Mouse (Mus musculus): ENCODE data around the gene Zfp827. TPM values are rescaled to one million over a fixed set of nuclear protein-coding genes. Genes with fewer than 3 reads are reported as not detected.

Zfp827 gene
- polyA plus RNA-seq, 1 experiment = 3.5 TPM

- TF ChIP-seq POLR2A (IDR thresholded peaks at IDR 0.05; ENCODE audit: insufficient read depth, low read length) = no peak
- no peak overlapping the region for H3K27ac ChIP-seq (ENCODE audit: insufficient read depth, low read length)
- H3K27me3 ChIP-seq (ENCODE audit: control insufficient read depth, insufficient read depth, low read length, poor library complexity, severe bottlenecking) = no peaks in the 10 kb centered on the region
- no peaks in the 10 kb centered on the region for H3K36me3 ChIP-seq (ENCODE audit: control insufficient read depth, insufficient read depth, low read length, poor library complexity, severe bottlenecking)
- H3K4me1 ChIP-seq (ENCODE audit: control insufficient read depth, insufficient read depth, low read length) = no peaks in the 10 kb centered on the region
- H3K9me3 ChIP-seq (replicated peaks; ENCODE audit: control insufficient read depth, insufficient read depth, low read length, poor library complexity, severe bottlenecking) = peaks cover 2% of the 10 kb centered on the region; the same call in 1 of the 2 replicates
- H3K4me3 ChIP-seq (ENCODE audit: low read depth, low read length) = no peak overlapping the region
- peak overlapping the region; percentile 99 for H3K9ac ChIP-seq (ENCODE audit: low read depth, poor library complexity, severe bottlenecking)
Measured at GRCm38 (mm10) chr8:79027319-79027718, 918 bp upstream of the Zfp827 start.

- Histone ChIP-seq H3K36me3 (ENCODE audit: control insufficient read depth, insufficient read depth, low read length, poor library complexity, severe bottlenecking) (no peaks in the 10 kb centered on the region), H3K4me3 (ENCODE audit: low read depth, low read length) (peak overlapping the region; percentile 88), H3K27ac (ENCODE audit: insufficient read depth, low read length) (peak overlapping the region; percentile 12), H3K9ac (ENCODE audit: low read depth, poor library complexity, severe bottlenecking) (peak overlapping the region; percentile 99), H3K27me3 (ENCODE audit: control insufficient read depth, insufficient read depth, low read length, poor library complexity, severe bottlenecking) (no peaks in the 10 kb centered on the region), H3K4me1 (ENCODE audit: control insufficient read depth, insufficient read depth, low read length) (no peaks in the 10 kb centered on the region), H3K9me3 (replicated peaks; ENCODE audit: control insufficient read depth, insufficient read depth, low read length, poor library complexity, severe bottlenecking) (peaks cover 2% of the 10 kb centered on the region; the same call in 1 of the 2 replicates)
- TF ChIP-seq CTCF (IDR thresholded peaks at IDR 0.05; ENCODE audit: low read depth, low read length) (no peak), EP300 (IDR thresholded peaks at IDR 0.05; ENCODE audit: insufficient read depth, low read depth, low read length) (no peak), POLR2A (IDR thresholded peaks at IDR 0.05; ENCODE audit: insufficient read depth, low read length) (no peak)
Measured at GRCm38 (mm10) chr8:79028541-79029395, 531 bp downstream of the Zfp827 start.

GRCm38 (mm10) chr8:79029396-79030325 is 1.4 kb downstream of the Zfp827 start:
- Histone ChIP-seq H3K4me1 (ENCODE audit: control insufficient read depth, insufficient read depth, low read length) (no peaks in the 10 kb centered on the region), H3K9me3 (replicated peaks; ENCODE audit: control insufficient read depth, insufficient read depth, low read length, poor library complexity, severe bottlenecking) (no peaks in the 10 kb centered on the region), H3K27ac (ENCODE audit: insufficient read depth, low read length) (peak overlapping the region; percentile 71), H3K27me3 (ENCODE audit: control insufficient read depth, insufficient read depth, low read length, poor library complexity, severe bottlenecking) (no peaks in the 10 kb centered on the region), H3K36me3 (ENCODE audit: control insufficient read depth, insufficient read depth, low read length, poor library complexity, severe bottlenecking) (no peaks in the 10 kb centered on the region), H3K4me3 (ENCODE audit: low read depth, low read length) (peak overlapping the region; percentile 88), H3K9ac (ENCODE audit: low read depth, poor library complexity, severe bottlenecking) (peak overlapping the region; percentile 99)
- TF ChIP-seq CTCF (IDR thresholded peaks at IDR 0.05; ENCODE audit: low read depth, low read length) (no peak), POLR2A (IDR thresholded peaks at IDR 0.05; ENCODE audit: insufficient read depth, low read length) (no peak), EP300 (IDR thresholded peaks at IDR 0.05; ENCODE audit: insufficient read depth, low read depth, low read length) (no peak)

GRCm38 (mm10) chr8:79030326-79031265 is 2.4 kb downstream of the Zfp827 start:
- no peaks in the 10 kb centered on the region for H3K27me3 ChIP-seq (ENCODE audit: control insufficient read depth, insufficient read depth, low read length, poor library complexity, severe bottlenecking)
- TF ChIP-seq EP300 (IDR thresholded peaks at IDR 0.05; ENCODE audit: insufficient read depth, low read depth, low read length) = peak; percentile 88
- TF ChIP-seq CTCF (IDR thresholded peaks at IDR 0.05; ENCODE audit: low read depth, low read length) = no peak
- H3K4me3 ChIP-seq (ENCODE audit: low read depth, low read length) = peak overlapping the region; percentile 87
- H3K36me3 ChIP-seq (ENCODE audit: control insufficient read depth, insufficient read depth, low read length, poor library complexity, severe bottlenecking) = no peaks in the 10 kb centered on the region
- H3K27ac ChIP-seq (ENCODE audit: insufficient read depth, low read length) = peak overlapping the region; percentile 92
- no peaks in the 10 kb centered on the region for H3K4me1 ChIP-seq (ENCODE audit: control insufficient read depth, insufficient read depth, low read length)
- H3K9ac ChIP-seq (ENCODE audit: low read depth, poor library complexity, severe bottlenecking) = peak overlapping the region; percentile 99
- H3K9me3 ChIP-seq (replicated peaks; ENCODE audit: control insufficient read depth, insufficient read depth, low read length, poor library complexity, severe bottlenecking) = no peaks in the 10 kb centered on the region

- Histone ChIP-seq H3K9me3 (replicated peaks; ENCODE audit: control insufficient read depth, insufficient read depth, low read length, poor library complexity, severe bottlenecking) (no peaks in the 10 kb centered on the region), H3K27ac (ENCODE audit: insufficient read depth, low read length) (no peak overlapping the region)
Measured at GRCm38 (mm10) chr8:79037532-79037931, 9.3 kb downstream of the Zfp827 start.

More at GRCm38 (mm10) chr8:79037532-79037931, 9.3 kb downstream of the Zfp827 start:
- Histone ChIP-seq H3K36me3 (ENCODE audit: control insufficient read depth, insufficient read depth, low read length, poor library complexity, severe bottlenecking) (no peaks in the 10 kb centered on the region; the same call in 1 of the 2 replicates), H3K4me3 (ENCODE audit: low read depth, low read length) (no peak overlapping the region), H3K27me3 (ENCODE audit: control insufficient read depth, insufficient read depth, low read length, poor library complexity, severe bottlenecking) (no peaks in the 10 kb centered on the region), H3K9ac (ENCODE audit: low read depth, poor library complexity, severe bottlenecking) (no peak overlapping the region), H3K4me1 (ENCODE audit: control insufficient read depth, insufficient read depth, low read length) (no peaks in the 10 kb centered on the region)
- no peak for TF ChIP-seq CTCF (IDR thresholded peaks at IDR 0.05; ENCODE audit: low read depth, low read length)
- TF ChIP-seq EP300 (IDR thresholded peaks at IDR 0.05; ENCODE audit: insufficient read depth, low read depth, low read length) = no peak
- TF ChIP-seq POLR2A (IDR thresholded peaks at IDR 0.05; ENCODE audit: insufficient read depth, low read length) = no peak
